Mouse (Mus musculus) liver, embryonic 11.5 days (tissue): ENCODE results near the gene Kctd8. TPM values are rescaled to one million over a fixed set of nuclear protein-coding genes. Genes with fewer than 3 reads are reported as not detected.

Experiments
- ATAC-seq: fragments of 200-750 bp; cut with Nextera tagmentation; replicated peaks from 2 replicates; pipeline ENCODE4 v1.8.0; 2017; ENCODE audit warnings: moderate number of reproducible peaks, mild to moderate bottlenecking, moderate TSS enrichment, moderate library complexity; ENCODE audit not compliant: low FRiP score
- DNase-seq: peaks from one replicate; pipeline ENCODE4 v3.0.0-alpha.2; 2017; ENCODE audit warnings: low spot score
- H3K27ac ChIP-seq: fragments of 300-500 bp; sonication (generic); 2 replicates; pipeline ENCODE4 v1.5.1; 2014; ENCODE audit warnings: mild to moderate bottlenecking, low read depth, low read length, control low read depth
- H3K27me3 ChIP-seq: fragments of 300-500 bp; sonication (generic); replicated peaks from 2 replicates; pipeline ENCODE4 v1.6.1; 2014; ENCODE audit warnings: low read length, mixed read lengths; ENCODE audit not compliant: control insufficient read depth, insufficient read depth
- H3K36me3 ChIP-seq: fragments of 300-500 bp; sonication (generic); 2 replicates; pipeline ENCODE4 v1.6.1; 2014; ENCODE audit warnings: mild to moderate bottlenecking, low read length, moderate library complexity, mixed read lengths; ENCODE audit not compliant: control insufficient read depth, insufficient read depth
- H3K4me1 ChIP-seq: fragments of 300-500 bp; sonication (generic); replicated peaks from 2 replicates; pipeline ENCODE4 v1.6.1; 2014; ENCODE audit warnings: low read length, mixed read lengths; ENCODE audit not compliant: control insufficient read depth, insufficient read depth
- H3K4me2 ChIP-seq: fragments of 300-500 bp; sonication (generic); 2 replicates; pipeline ENCODE4 v1.6.1; 2014; ENCODE audit warnings: mild to moderate bottlenecking, control low read depth, moderate library complexity
- H3K4me3 ChIP-seq: fragments of 300-500 bp; sonication (generic); 2 replicates; pipeline ENCODE4 v1.5.1; 2014; ENCODE audit warnings: low read depth, low read length, control low read depth
- H3K9ac ChIP-seq: fragments of 300-500 bp; sonication (generic); 2 replicates; pipeline ENCODE4 v1.6.1; 2014; ENCODE audit warnings: low read depth, low read length, control low read depth
- H3K9me3 ChIP-seq: fragments of 300-500 bp; sonication (generic); 2 replicates; pipeline ENCODE4 v1.6.1; 2016; ENCODE audit warnings: low read length, inconsistent platforms, mixed read lengths; ENCODE audit not compliant: control insufficient read depth
- WGBS: fragments of 180-500 bp; shearing (Covaris S2); extraction: QIAGEN DNeasy Blood & Tissue Kit; methylation state at CpG from one replicate; pipeline ENCODE4 v1.1.7; 2014; 5-methylcytosine and 5-hydroxymethylcytosine counted together
- polyA plus RNA-seq: library from polyadenylated mRNA; unstranded; fragments of >200 nt; fragmentation: Nextera tagmentation; extraction: Ambion mirVana; gene quantifications from 2 replicates; pipeline ENCODE4 v1.2.1, GENCODE M21; 2014

Gene Kctd8
- polyA plus RNA-seq = 0.51 and 0.52 TPM in 2 replicates

- no peaks in the 10 kb centered on the region for H3K36me3 ChIP-seq
- no peak within 1 kb of the TSS for H3K9ac ChIP-seq
- ATAC-seq (peak; percentile 76), DNase-seq (peak; percentile 55)
- no peaks in the 10 kb centered on the region for H3K9me3 ChIP-seq
- peak within 1 kb of the TSS; percentile 68 for H3K4me2 ChIP-seq
- under 1% methylated on average over 83 of the region's 87 CpGs for WGBS
- no peaks in the 10 kb centered on the region for H3K4me1 ChIP-seq
- no peak within 1 kb of the TSS for H3K27ac ChIP-seq
- H3K4me3 ChIP-seq = peak within 1 kb of the TSS; percentile 47
- peaks cover 30% of the 10 kb centered on the region for H3K27me3 ChIP-seq
These were observed at the start of gene Kctd8 for GRCm38 (mm10) chr5:69340919-69341801. Kctd8 (minus strand) TSS chr5:69341679.

GRCm38 (mm10) chr5:69379072-69379471, 37.6 kb upstream of the Kctd8 start:
- no peak overlapping the region for H3K9ac ChIP-seq
- H3K4me1 ChIP-seq = no peaks in the 10 kb centered on the region
- H3K27me3 ChIP-seq = no peaks in the 10 kb centered on the region
- H3K4me2 ChIP-seq = no peak overlapping the region
- no peaks in the 10 kb centered on the region for H3K9me3 ChIP-seq
- H3K27ac ChIP-seq = no peak overlapping the region
- no peak for ATAC-seq
- H3K36me3 ChIP-seq = no peaks in the 10 kb centered on the region
- no peak for DNase-seq
- no peak overlapping the region for H3K4me3 ChIP-seq
- WGBS = 86% methylated on average over 4 of the region's 4 CpGs

GRCm38 (mm10) chr5:69350596-69350995, 9.1 kb upstream of the Kctd8 start:
- DNase-seq (no peak), ATAC-seq (no peak)
- no peak overlapping the region for H3K27ac ChIP-seq
- no peak overlapping the region for H3K4me3 ChIP-seq
- H3K4me1 ChIP-seq = no peaks in the 10 kb centered on the region
- no peak overlapping the region for H3K4me2 ChIP-seq
- H3K9ac ChIP-seq = no peak overlapping the region
- H3K36me3 ChIP-seq = no peaks in the 10 kb centered on the region
- H3K27me3 ChIP-seq = no peaks in the 10 kb centered on the region
- H3K9me3 ChIP-seq = no peaks in the 10 kb centered on the region
- 91% methylated on average over 3 of the region's 3 CpGs for WGBS

- Histone ChIP-seq H3K36me3 (no peaks in the 10 kb centered on the region), H3K27me3 (peaks cover 30% of the 10 kb centered on the region), H3K9me3 (no peaks in the 10 kb centered on the region), H3K27ac (no peak overlapping the region), H3K4me3 (peak overlapping the region; percentile 47), H3K9ac (no peak overlapping the region), H3K4me2 (peak overlapping the region; percentile 68), H3K4me1 (no peaks in the 10 kb centered on the region)
- ATAC-seq (0 out of 2 replicates have a peak, but pooled peaks have one; percentile 24), DNase-seq (peak; percentile 37)
- WGBS = 1% methylated on average over 44 of the region's 44 CpGs
These were observed 1.2 kb downstream of the Kctd8 start for GRCm38 (mm10) chr5:69340102-69340918.

GRCm38 (mm10) chr5:69339623-69339970, 1.9 kb downstream of the Kctd8 start:
- Histone ChIP-seq H3K9me3 (no peaks in the 10 kb centered on the region), H3K9ac (no peak overlapping the region), H3K36me3 (no peaks in the 10 kb centered on the region), H3K27me3 (peaks cover 30% of the 10 kb centered on the region), H3K4me2 (no peak overlapping the region), H3K27ac (no peak overlapping the region), H3K4me1 (no peaks in the 10 kb centered on the region), H3K4me3 (no peak overlapping the region)
- no peak for ATAC-seq
- 78% methylated on average over 6 of the region's 6 CpGs for WGBS
- no peak for DNase-seq

- Histone ChIP-seq H3K4me3 (no peak overlapping the region), H3K4me1 (no peaks in the 10 kb centered on the region), H3K36me3 (no peaks in the 10 kb centered on the region), H3K9me3 (no peaks in the 10 kb centered on the region), H3K27me3 (peaks cover 30% of the 10 kb centered on the region), H3K27ac (no peak overlapping the region), H3K4me2 (no peak overlapping the region), H3K9ac (no peak overlapping the region)
- ATAC-seq = no peak
- DNase-seq = no peak
- 59% methylated on average over 4 of the region's 4 CpGs for WGBS
These were observed 2.4 kb downstream of the Kctd8 start for GRCm38 (mm10) chr5:69338916-69339622.

- DNase-seq (no peak), ATAC-seq (no peak)
- no peaks in the 10 kb centered on the region for H3K36me3 ChIP-seq
- H3K27me3 ChIP-seq = no peaks in the 10 kb centered on the region
- H3K9me3 ChIP-seq = no peaks in the 10 kb centered on the region
- no peak overlapping the region for H3K4me3 ChIP-seq
- no peaks in the 10 kb centered on the region for H3K4me1 ChIP-seq
- H3K4me2 ChIP-seq = no peak overlapping the region
- no peak overlapping the region for H3K27ac ChIP-seq
- H3K9ac ChIP-seq = no peak overlapping the region
- WGBS = 84% methylated on average over 4 of the region's 4 CpGs
These were observed 13.9 kb downstream of the Kctd8 start for GRCm38 (mm10) chr5:69327561-69327960.

- ATAC-seq (no peak), DNase-seq (no peak)
- Histone ChIP-seq H3K4me1 (no peaks in the 10 kb centered on the region), H3K4me3 (no peak overlapping the region), H3K36me3 (no peaks in the 10 kb centered on the region), H3K27ac (no peak overlapping the region), H3K4me2 (no peak overlapping the region), H3K9me3 (no peaks in the 10 kb centered on the region), H3K27me3 (no peaks in the 10 kb centered on the region), H3K9ac (no peak overlapping the region)
- 67% methylated on average over 12 of the region's 12 CpGs for WGBS
These were observed 16.8 kb downstream of the Kctd8 start for GRCm38 (mm10) chr5:69324566-69325230.
